Mouse (Mus musculus) embryonic facial prominence, embryonic 12.5 days (tissue): ENCODE measurements around the gene Sik1. TPM values are rescaled to one million over a fixed set of nuclear protein-coding genes. Genes with fewer than 3 reads are reported as not detected.
A peak's percentile ranks its signal among the peaks of the same experiment; 100 is the strongest.

Experiments used
- ATAC-seq: fragments of 200-750 bp; cut with Nextera tagmentation; 2 replicates; pipeline ENCODE4 v1.8.0; 2017; ENCODE audit not compliant: insufficient number of reproducible peaks, insufficient read depth, low FRiP score, low TSS enrichment
- H3K27ac ChIP-seq: fragments of 300-500 bp; sonication (generic); 2 replicates; pipeline ENCODE4 v1.5.1; 2016; ENCODE audit warnings: mild to moderate bottlenecking
- H3K27me3 ChIP-seq: fragments of 300-500 bp; sonication (generic); 2 replicates; pipeline ENCODE4 v1.6.1; 2016; ENCODE audit warnings: mild to moderate bottlenecking, moderate library complexity
- H3K36me3 ChIP-seq: fragments of 300-500 bp; sonication (generic); 2 replicates; pipeline ENCODE4 v1.6.1; 2016; ENCODE audit warnings: mild to moderate bottlenecking
- H3K4me1 ChIP-seq: fragments of 300-500 bp; sonication (generic); 2 replicates; pipeline ENCODE4 v1.6.1; 2016
- H3K4me2 ChIP-seq: fragments of 300-500 bp; sonication (generic); replicated peaks from 2 replicates; pipeline ENCODE4 v1.6.1; 2016; ENCODE audit warnings: mild to moderate bottlenecking, moderate library complexity
- H3K4me3 ChIP-seq: fragments of 300-500 bp; sonication (generic); 2 replicates; pipeline ENCODE4 v1.5.1; 2016; ENCODE audit warnings: mild to moderate bottlenecking
- H3K9ac ChIP-seq: fragments of 300-500 bp; sonication (generic); 2 replicates; pipeline ENCODE4 v1.6.1; 2016; ENCODE audit warnings: mild to moderate bottlenecking, moderate library complexity
- H3K9me3 ChIP-seq: fragments of 300-500 bp; sonication (generic); 2 replicates; pipeline ENCODE4 v1.6.1; 2016; ENCODE audit warnings: mild to moderate bottlenecking, moderate library complexity
- whole genome bisulfite sequencing: fragments of 180-500 bp; shearing (Covaris S2); methylation state at CpG from one replicate; pipeline ENCODE4 v1.1.7; 2016; 5-methylcytosine and 5-hydroxymethylcytosine counted together
- polyA plus RNA-seq: library from polyadenylated mRNA; unstranded; fragments of >200 nt; fragmentation: Nextera tagmentation; extraction: Ambion mirVana; gene quantifications from 2 replicates; pipeline ENCODE4 v1.2.1, GENCODE M21; 2016

The Sik1 gene
- polyA plus RNA-seq, 1 experiment from 2014 or later = 15.8 TPM

DNA sequence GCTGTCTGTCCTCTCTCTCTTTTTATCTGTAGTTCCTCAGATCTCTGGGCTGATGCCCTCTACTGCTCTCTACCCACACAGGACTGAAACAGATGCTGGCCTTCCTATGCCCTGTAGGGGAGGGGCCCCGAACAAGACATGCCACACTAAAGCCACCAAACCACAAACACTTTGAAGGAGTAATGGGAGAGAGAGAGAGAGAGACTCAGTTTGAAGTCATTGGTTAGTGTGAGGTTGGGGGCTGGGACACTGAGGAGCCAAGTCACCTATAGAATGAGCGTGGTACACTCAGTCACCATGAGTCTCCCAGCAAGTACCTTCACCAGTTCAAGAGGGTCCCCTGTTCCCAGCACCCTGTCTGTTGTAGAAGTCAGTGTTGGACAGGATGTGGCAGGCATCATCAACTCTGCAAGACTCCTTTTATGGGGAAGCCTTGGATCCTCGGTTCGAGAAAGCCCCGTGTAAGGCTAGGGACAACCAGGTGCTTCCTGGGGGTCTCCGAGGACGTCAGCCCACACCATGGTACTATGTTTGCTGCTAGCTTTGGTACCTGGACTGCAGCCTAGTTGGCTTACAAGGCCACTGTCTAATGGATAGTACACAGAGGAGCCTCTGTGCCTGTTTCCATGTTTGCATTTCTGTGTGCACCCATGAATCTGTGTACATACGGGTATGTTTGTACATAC lies 17.7 kb upstream of the Sik1 start:
- no peak overlapping the region for H3K4me3 ChIP-seq
- H3K27me3 ChIP-seq = no peaks in the 10 kb centered on the region
- H3K9ac ChIP-seq = no peak overlapping the region
- no peak overlapping the region for H3K27ac ChIP-seq
- peaks cover 31% of the 10 kb centered on the region for H3K4me1 ChIP-seq
- H3K36me3 ChIP-seq = no peaks in the 10 kb centered on the region
- ATAC-seq = no peak
- no peak overlapping the region for H3K4me2 ChIP-seq
- WGBS = 81% methylated on average over 8 of the region's 8 CpGs
- no peaks in the 10 kb centered on the region for H3K9me3 ChIP-seq

- no peak overlapping the region for H3K4me2 ChIP-seq
- no peak overlapping the region for H3K27ac ChIP-seq
- no peaks in the 10 kb centered on the region for H3K36me3 ChIP-seq
- WGBS = 53% methylated on average over 7 of the region's 7 CpGs
- no peaks in the 10 kb centered on the region for H3K9me3 ChIP-seq
- H3K4me3 ChIP-seq = no peak overlapping the region
- H3K4me1 ChIP-seq = peaks cover 30% of the 10 kb centered on the region
- H3K27me3 ChIP-seq = no peaks in the 10 kb centered on the region
- no peak overlapping the region for H3K9ac ChIP-seq
- ATAC-seq = no peak
Observed at GRCm38 (mm10) chr17:31872826-31873165, 17.2 kb upstream of the Sik1 start.

DNA sequence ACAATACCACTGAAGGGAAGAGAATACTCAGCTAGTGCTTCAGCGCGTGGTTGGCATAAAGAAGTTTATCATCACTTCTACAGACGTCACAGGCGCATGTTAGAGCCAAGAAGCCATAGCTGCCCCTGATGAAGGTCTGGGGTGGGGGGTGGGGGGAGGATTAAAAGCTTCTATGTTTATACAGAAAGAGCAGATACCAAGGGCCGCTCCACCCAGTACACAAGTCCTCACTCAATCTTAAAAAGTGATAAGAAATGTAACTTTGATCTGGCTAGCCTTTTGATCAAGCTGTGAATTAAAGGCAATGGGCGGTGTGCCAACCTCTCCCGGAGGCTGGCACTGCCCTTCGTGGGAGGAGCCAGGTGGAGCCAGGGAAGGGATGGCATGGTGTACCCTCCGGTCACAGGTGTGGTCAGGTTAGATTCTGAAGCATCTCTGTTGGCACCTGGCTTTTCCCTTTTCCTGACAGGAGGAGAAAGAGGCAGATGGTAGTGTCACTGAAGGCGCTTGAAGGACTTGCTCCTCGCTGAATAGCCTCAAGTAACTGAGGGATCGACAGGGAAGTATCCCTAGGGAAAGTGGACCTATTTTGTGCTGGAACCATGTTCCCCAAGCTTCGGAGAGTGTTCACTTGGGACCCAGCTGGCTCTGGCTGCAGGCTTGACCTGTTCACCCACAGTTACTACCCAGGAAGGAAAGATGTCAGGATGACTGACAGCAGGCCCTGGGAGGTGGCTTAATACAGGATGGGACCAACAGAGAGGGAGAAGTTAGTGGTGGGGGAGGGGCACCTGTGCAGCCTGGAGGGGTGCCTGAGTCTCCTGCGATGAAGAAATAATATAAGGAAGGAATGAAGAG lies 16.6 kb upstream of the Sik1 start:
- no peaks in the 10 kb centered on the region for H3K27me3 ChIP-seq
- 76% methylated on average over 14 of the region's 14 CpGs for WGBS
- H3K4me3 ChIP-seq = no peak overlapping the region
- no peak overlapping the region for H3K27ac ChIP-seq
- H3K9ac ChIP-seq = no peak overlapping the region
- H3K4me2 ChIP-seq = no peak overlapping the region
- no peak for ATAC-seq
- H3K36me3 ChIP-seq = no peaks in the 10 kb centered on the region
- peaks cover 24% of the 10 kb centered on the region for H3K4me1 ChIP-seq
- no peaks in the 10 kb centered on the region for H3K9me3 ChIP-seq

GRCm38 (mm10) chr17:31870931-31871421 lies 15.4 kb upstream of the Sik1 start:
- peak; percentile 55; the same call in 1 of the 2 replicates for ATAC-seq
- H3K4me1 ChIP-seq = peaks cover 22% of the 10 kb centered on the region; the same call in 1 of the 2 replicates
- H3K27me3 ChIP-seq = no peaks in the 10 kb centered on the region
- H3K4me2 ChIP-seq = peak overlapping the region; percentile 22; the same call in 1 of the 2 replicates
- no peaks in the 10 kb centered on the region for H3K36me3 ChIP-seq
- no peak overlapping the region for H3K9ac ChIP-seq
- 14% methylated on average over 13 of the region's 13 CpGs for WGBS
- H3K4me3 ChIP-seq = no peak overlapping the region
- peak overlapping the region; percentile 41; the same call in 1 of the 2 replicates for H3K27ac ChIP-seq
- H3K9me3 ChIP-seq = no peaks in the 10 kb centered on the region

GRCm38 (mm10) chr17:31870446-31870845 lies 14.8 kb upstream of the Sik1 start:
- H3K9me3 ChIP-seq = no peaks in the 10 kb centered on the region
- WGBS = 72% methylated on average over 9 of the region's 9 CpGs
- no peak for ATAC-seq
- H3K36me3 ChIP-seq = no peaks in the 10 kb centered on the region
- no peaks in the 10 kb centered on the region for H3K27me3 ChIP-seq
- peak overlapping the region; percentile 22; the same call in 1 of the 2 replicates for H3K4me2 ChIP-seq
- no peak overlapping the region for H3K9ac ChIP-seq
- H3K27ac ChIP-seq = peak overlapping the region; percentile 41; the same call in 1 of the 2 replicates
- H3K4me1 ChIP-seq = peaks cover 26% of the 10 kb centered on the region; the same call in 1 of the 2 replicates
- H3K4me3 ChIP-seq = no peak overlapping the region

DNA sequence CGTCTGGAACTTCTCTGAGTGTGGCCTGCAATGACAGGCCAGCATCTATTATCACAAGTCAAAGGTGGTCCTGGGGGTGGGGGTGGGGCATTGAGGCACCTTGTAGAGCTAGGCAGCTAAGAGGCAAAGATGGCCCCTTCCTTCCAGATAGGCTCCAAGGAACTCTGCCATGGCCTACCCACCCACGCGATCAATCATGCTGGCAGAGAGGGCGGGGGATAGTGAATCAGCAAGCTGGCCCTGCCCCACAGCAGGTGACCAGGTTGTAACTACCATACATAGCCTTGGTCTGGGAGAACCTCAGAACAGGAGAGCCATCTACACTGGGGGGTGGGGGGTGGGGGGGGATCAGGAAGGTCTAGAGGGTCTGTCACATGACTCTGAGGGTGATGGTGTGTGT lies 12.5 kb upstream of the Sik1 start:
- Histone ChIP-seq H3K4me2 (no peak overlapping the region), H3K36me3 (no peaks in the 10 kb centered on the region), H3K4me3 (no peak overlapping the region), H3K27ac (no peak overlapping the region), H3K9ac (no peak overlapping the region), H3K27me3 (no peaks in the 10 kb centered on the region), H3K4me1 (peaks cover 19% of the 10 kb centered on the region; the same call in 1 of the 2 replicates), H3K9me3 (no peaks in the 10 kb centered on the region)
- ATAC-seq = no peak
- WGBS = 89% methylated on average over 4 of the region's 4 CpGs

- no peaks in the 10 kb centered on the region for H3K27me3 ChIP-seq
- no peak overlapping the region for H3K4me2 ChIP-seq
- no peak overlapping the region for H3K4me3 ChIP-seq
- peaks cover 12% of the 10 kb centered on the region; the same call in 1 of the 2 replicates for H3K4me1 ChIP-seq
- 91% methylated on average over 7 of the region's 7 CpGs for WGBS
- no peak for ATAC-seq
- no peaks in the 10 kb centered on the region for H3K9me3 ChIP-seq
- no peaks in the 10 kb centered on the region for H3K36me3 ChIP-seq
- H3K27ac ChIP-seq = no peak overlapping the region
- no peak overlapping the region for H3K9ac ChIP-seq
Observed at GRCm38 (mm10) chr17:31867061-31867460, 11.5 kb upstream of the Sik1 start.

- 80% methylated on average over 7 of the region's 7 CpGs for WGBS
- Histone ChIP-seq H3K9ac (no peak overlapping the region), H3K4me3 (no peak overlapping the region), H3K27me3 (no peaks in the 10 kb centered on the region), H3K27ac (no peak overlapping the region), H3K9me3 (no peaks in the 10 kb centered on the region), H3K36me3 (no peaks in the 10 kb centered on the region), H3K4me1 (peaks cover 6% of the 10 kb centered on the region; the same call in 1 of the 2 replicates), H3K4me2 (no peak overlapping the region)
- no peak for ATAC-seq
Observed at GRCm38 (mm10) chr17:31865636-31866035, 10.0 kb upstream of the Sik1 start.

DNA sequence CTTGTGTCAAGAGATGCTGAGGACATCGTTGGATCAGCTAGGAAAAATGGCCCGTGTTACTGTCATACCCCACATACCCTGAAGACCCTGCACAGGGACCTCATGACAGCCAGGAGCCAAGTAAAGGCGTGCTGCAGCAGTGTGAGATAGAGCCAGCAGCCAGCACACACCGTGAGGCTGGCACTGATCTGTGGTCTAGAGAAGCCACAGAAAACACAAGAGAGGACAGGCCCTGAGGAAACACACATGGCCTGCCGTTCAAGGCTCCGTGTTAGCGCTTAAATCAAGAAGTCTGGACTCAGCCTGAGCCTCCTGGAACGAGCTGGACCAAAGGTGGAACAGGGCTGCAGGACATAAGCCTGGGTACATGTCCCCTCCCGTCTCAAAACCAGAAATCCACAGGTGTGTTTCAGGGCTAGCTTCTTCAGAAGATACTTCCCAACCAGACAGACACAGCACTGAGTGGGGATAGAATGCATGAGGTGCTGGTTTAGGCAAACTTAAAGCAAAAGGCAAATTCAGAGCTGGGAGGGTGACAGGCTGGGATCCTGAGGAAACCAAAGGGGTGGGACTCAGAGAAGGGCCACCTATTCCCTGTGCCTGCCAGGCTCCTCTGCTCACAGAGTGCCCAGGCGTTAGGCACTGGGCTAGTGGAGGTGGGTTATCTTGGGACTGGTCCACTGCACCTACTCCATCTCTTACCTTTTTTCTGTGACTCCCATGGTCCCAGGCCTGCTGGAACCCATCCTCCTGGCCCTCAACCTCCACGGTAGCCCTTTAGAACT lies 9.3 kb upstream of the Sik1 start:
- no peaks in the 10 kb centered on the region for H3K36me3 ChIP-seq
- 73% methylated on average over 11 of the region's 11 CpGs for WGBS
- no peaks in the 10 kb centered on the region for H3K27me3 ChIP-seq
- no peak overlapping the region for H3K4me2 ChIP-seq
- no peak overlapping the region for H3K27ac ChIP-seq
- H3K4me3 ChIP-seq = no peak overlapping the region
- ATAC-seq = no peak
- no peaks in the 10 kb centered on the region for H3K9me3 ChIP-seq
- H3K9ac ChIP-seq = no peak overlapping the region
- peaks cover 5% of the 10 kb centered on the region; the same call in 1 of the 2 replicates for H3K4me1 ChIP-seq

DNA sequence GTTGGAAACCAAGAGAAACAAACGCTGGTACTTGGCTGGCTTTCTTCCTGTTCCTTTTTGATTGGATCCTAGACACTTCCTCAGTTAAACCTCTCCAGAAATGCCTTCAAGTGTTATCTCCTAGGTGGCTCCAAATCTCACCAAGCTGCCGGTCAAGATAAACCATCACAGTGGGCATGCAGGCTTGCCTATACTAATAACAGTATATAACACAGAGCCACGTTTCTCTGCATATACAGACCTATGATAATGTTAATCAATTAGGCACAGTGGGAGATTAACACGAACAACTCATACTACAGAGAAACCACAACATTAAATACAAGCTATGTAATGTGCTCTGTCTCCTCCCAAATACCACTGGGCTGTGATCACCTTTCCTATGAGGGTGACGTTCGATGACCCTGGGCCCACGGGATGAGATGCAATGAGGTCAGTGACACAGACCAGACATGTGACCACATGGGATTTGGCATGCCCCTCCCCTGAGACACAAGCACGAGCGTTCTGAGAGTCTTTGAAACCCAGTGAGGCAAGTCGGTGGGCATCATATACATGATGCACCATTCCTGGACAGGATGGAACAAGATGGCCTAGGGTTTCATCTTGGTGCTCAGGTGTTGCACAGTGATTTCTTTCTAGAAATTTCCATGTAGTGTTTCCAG lies 7.7 kb upstream of the Sik1 start:
- Histone ChIP-seq H3K4me3 (no peak overlapping the region), H3K4me2 (no peak overlapping the region), H3K36me3 (no peaks in the 10 kb centered on the region), H3K9me3 (no peaks in the 10 kb centered on the region), H3K4me1 (peaks cover 5% of the 10 kb centered on the region; the same call in 1 of the 2 replicates), H3K9ac (no peak overlapping the region), H3K27ac (no peak overlapping the region), H3K27me3 (no peaks in the 10 kb centered on the region)
- ATAC-seq = no peak
- 79% methylated on average over 10 of the region's 10 CpGs for WGBS

DNA sequence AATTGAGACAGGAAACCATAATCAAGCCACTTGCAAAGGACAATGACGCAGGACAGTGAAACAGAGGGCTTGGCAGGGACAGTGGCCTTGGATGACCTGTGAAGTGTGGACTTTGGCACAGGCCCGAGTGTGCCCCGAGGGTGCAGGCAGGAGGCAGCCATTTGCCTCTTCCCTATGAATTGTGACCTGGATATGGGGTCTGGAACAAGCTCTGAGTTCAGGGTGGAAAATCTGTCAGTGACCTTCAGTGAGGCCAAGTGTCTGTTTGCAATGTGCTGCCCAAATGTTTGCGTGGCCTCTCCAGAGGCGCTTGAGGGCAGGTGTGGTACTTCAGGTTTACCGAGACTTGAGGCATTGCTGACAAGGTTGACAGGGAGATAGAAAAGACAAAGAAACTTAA lies 6.5 kb upstream of the Sik1 start:
- no peaks in the 10 kb centered on the region for H3K36me3 ChIP-seq
- 78% methylated on average over 6 of the region's 6 CpGs for WGBS
- H3K4me3 ChIP-seq = no peak overlapping the region
- ATAC-seq = no peak
- H3K27ac ChIP-seq = no peak overlapping the region
- H3K9me3 ChIP-seq = no peaks in the 10 kb centered on the region
- H3K4me1 ChIP-seq = peaks cover 7% of the 10 kb centered on the region; the same call in 1 of the 2 replicates
- H3K9ac ChIP-seq = no peak overlapping the region
- no peaks in the 10 kb centered on the region for H3K27me3 ChIP-seq
- H3K4me2 ChIP-seq = no peak overlapping the region
